Mouse (Mus musculus) megakaryocyte, embryonic 14.5 days (primary cell): Measurements from ENCODE around the gene Umps. TPM values are rescaled to one million over a fixed set of nuclear protein-coding genes. Genes with fewer than 3 reads are reported as not detected.

Source experiments
- H3K27me3 ChIP-seq: replicated peaks from 2 replicates; pipeline ENCODE3; 2012; ENCODE audit warnings: inconsistent platforms
- H3K36me3 ChIP-seq: replicated peaks from 2 replicates; pipeline ENCODE3; 2012; ENCODE audit warnings: low read length, inconsistent platforms, mixed read lengths
- H3K4me1 ChIP-seq: 2 replicates; pipeline ENCODE4 v1.6.1; 2012; ENCODE audit warnings: inconsistent platforms
- H3K4me3 ChIP-seq: replicated peaks from 2 replicates; pipeline ENCODE3; 2012; ENCODE audit warnings: moderate library complexity, mild to moderate bottlenecking, inconsistent platforms
- H3K9me3 ChIP-seq: 2 replicates; pipeline ENCODE4 v1.6.1; 2012; ENCODE audit warnings: inconsistent platforms
- FLI1 ChIP-seq: IDR thresholded peaks from 2 replicates; pipeline ENCODE4 v1.6.1; 2012; ENCODE audit warnings: low read length, inconsistent platforms, mixed read lengths
- GATA1 ChIP-seq: IDR thresholded peaks from 3 replicates; pipeline ENCODE4 v1.6.1; 2012; ENCODE audit warnings: mixed read lengths, low read length, inconsistent platforms, borderline replicate concordance
- polyA plus RNA-seq: library from polyadenylated mRNA; stranded (reverse); fragments of >175 nt; gene quantifications from 2 replicates; pipeline ENCODE4 v1.2.3, GENCODE M21; 2012; ENCODE audit warnings: low replicate concordance; ENCODE audit not compliant: insufficient read depth

The Umps gene
- polyA plus RNA-seq, 1 experiment: 6.5 TPM

- Histone ChIP-seq H3K4me3 (no peak overlapping the region), H3K9me3 (no peaks in the 10 kb centered on the region), H3K36me3 (no peaks in the 10 kb centered on the region), H3K4me1 (peaks cover 52% of the 10 kb centered on the region), H3K27me3 (peaks cover 23% of the 10 kb centered on the region)
- TF ChIP-seq GATA1 (no peak), FLI1 (no peak)
These were observed 28.7 kb upstream of the Umps start for GRCm38 (mm10) chr16:33995496-33995895.

- Histone ChIP-seq H3K27me3 (peaks cover 26% of the 10 kb centered on the region), H3K9me3 (no peaks in the 10 kb centered on the region), H3K4me3 (no peak overlapping the region), H3K36me3 (no peaks in the 10 kb centered on the region), H3K4me1 (peaks cover 44% of the 10 kb centered on the region)
- TF ChIP-seq FLI1 (no peak), GATA1 (no peak)
These were observed 27.5 kb upstream of the Umps start for GRCm38 (mm10) chr16:33994321-33994720.

- no peak overlapping the region for H3K4me3 ChIP-seq
- H3K4me1 ChIP-seq: peaks cover 29% of the 10 kb centered on the region
- H3K9me3 ChIP-seq: no peaks in the 10 kb centered on the region
- TF ChIP-seq GATA1: no peak
- no peak for TF ChIP-seq FLI1
- H3K36me3 ChIP-seq: no peaks in the 10 kb centered on the region
- peaks cover 35% of the 10 kb centered on the region for H3K27me3 ChIP-seq
These were observed 23.9 kb upstream of the Umps start for GRCm38 (mm10) chr16:33990712-33991111.

DNA sequence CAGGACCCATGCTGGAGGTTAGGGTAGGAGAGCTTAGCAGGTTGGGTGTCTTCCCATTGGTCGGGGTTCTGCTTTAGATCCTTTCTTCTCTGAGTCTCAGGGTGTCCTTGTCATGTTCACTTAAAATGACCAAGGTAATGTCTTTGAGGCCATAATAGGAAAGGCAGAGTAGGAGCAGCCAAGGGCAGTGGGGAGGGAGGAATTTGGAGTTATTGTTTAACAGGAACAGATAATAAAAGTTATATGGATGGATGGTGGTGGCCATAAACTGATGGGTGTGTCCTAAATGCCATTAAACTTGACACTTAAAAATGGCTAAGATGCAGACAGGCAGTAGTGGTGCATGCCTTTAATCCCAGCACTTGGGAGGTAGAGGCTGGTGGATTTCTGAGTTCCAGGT lies 22.3 kb upstream of the Umps start:
- no peak for TF ChIP-seq FLI1
- no peak for TF ChIP-seq GATA1
- Histone ChIP-seq H3K27me3 (peaks cover 28% of the 10 kb centered on the region), H3K4me3 (no peak overlapping the region), H3K9me3 (no peaks in the 10 kb centered on the region), H3K4me1 (peaks cover 27% of the 10 kb centered on the region), H3K36me3 (no peaks in the 10 kb centered on the region)

DNA sequence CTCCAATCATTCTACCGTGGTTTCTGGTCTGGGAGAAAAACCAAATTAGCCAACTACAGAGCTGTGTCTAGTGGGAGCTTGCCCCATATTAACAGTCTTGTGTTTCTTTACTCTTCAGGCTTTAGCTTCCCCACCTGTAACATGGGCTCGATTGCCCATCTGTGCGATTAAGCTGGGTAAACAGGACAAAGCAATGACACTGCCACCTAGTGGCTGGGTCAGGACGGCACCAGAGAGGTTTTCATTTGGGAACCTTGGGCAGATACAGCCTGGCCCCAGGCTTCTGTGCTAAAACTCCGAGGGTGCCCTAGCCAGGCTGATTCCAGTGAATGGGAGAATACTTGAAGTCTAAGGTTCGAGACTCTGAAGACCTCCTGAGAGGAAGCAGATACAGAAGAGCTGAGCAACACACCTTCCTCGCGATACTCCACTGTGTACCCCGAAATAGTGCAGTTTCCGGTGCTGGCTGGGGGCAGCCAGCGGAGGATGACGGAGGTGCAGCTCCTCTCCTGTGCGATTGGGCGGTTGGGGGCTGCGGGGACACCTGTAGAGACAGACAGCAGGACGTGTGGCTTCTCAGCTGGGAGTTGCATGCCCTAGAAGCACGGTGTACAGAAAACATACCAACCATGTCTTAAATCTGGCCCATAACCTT lies 21.6 kb upstream of the Umps start:
- Histone ChIP-seq H3K4me3 (peak overlapping the region; percentile 65), H3K4me1 (peaks cover 26% of the 10 kb centered on the region), H3K27me3 (peaks cover 31% of the 10 kb centered on the region), H3K36me3 (no peaks in the 10 kb centered on the region), H3K9me3 (no peaks in the 10 kb centered on the region)
- TF ChIP-seq GATA1: no peak

- Histone ChIP-seq H3K4me3 (no peak overlapping the region), H3K4me1 (peaks cover 26% of the 10 kb centered on the region), H3K36me3 (no peaks in the 10 kb centered on the region), H3K9me3 (no peaks in the 10 kb centered on the region), H3K27me3 (peaks cover 34% of the 10 kb centered on the region)
- TF ChIP-seq GATA1 (no peak), FLI1 (no peak)
These were observed 20.2 kb upstream of the Umps start for GRCm38 (mm10) chr16:33986993-33987392.

DNA sequence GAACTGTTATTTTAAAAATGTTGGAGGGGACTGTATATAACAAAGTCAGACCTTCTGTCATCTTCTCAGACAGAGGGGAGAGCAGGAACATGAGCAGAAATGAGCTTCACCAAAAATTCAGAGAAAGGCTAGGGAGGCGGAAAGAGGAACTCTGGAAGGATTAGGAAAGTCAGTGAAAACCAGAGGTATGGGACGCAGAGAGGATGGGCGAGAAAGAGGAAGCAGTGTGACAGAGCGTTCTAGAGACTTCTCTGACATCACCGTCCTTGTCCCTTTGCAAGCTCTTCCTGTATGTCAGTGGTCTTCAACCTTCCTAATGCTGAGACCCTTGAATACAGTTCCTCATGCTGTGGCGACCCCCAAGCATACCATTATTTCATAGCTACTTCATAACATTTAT lies 18.5 kb upstream of the Umps start:
- Histone ChIP-seq H3K4me1 (peaks cover 21% of the 10 kb centered on the region), H3K36me3 (no peaks in the 10 kb centered on the region), H3K27me3 (peaks cover 31% of the 10 kb centered on the region), H3K9me3 (no peaks in the 10 kb centered on the region), H3K4me3 (no peak overlapping the region)
- TF ChIP-seq GATA1 (no peak), FLI1 (no peak)

DNA sequence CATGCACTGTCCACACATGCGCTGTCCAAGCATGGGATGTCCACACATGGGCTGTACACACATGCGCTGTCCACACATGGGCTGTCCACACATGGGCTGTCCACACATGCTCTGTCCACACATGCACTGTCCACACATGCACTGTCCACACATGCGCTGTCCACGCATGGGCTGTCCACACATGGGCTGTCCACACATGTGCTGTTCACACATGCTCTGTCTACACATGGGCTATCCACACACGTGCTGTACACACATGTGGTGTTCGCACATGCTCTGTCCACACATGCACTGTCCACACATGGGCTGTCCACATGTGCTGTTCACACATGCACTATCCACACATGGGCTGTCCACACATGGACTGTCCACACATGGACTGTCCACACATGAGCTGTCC lies 16.9 kb upstream of the Umps start:
- H3K27me3 ChIP-seq: peaks cover 31% of the 10 kb centered on the region
- peaks cover 21% of the 10 kb centered on the region for H3K4me1 ChIP-seq
- H3K36me3 ChIP-seq: no peaks in the 10 kb centered on the region
- peaks cover 3% of the 10 kb centered on the region; the same call in 1 of the 2 replicates for H3K9me3 ChIP-seq
- H3K4me3 ChIP-seq: peak overlapping the region; percentile 40
- no peak for TF ChIP-seq GATA1
- TF ChIP-seq FLI1: no peak

DNA sequence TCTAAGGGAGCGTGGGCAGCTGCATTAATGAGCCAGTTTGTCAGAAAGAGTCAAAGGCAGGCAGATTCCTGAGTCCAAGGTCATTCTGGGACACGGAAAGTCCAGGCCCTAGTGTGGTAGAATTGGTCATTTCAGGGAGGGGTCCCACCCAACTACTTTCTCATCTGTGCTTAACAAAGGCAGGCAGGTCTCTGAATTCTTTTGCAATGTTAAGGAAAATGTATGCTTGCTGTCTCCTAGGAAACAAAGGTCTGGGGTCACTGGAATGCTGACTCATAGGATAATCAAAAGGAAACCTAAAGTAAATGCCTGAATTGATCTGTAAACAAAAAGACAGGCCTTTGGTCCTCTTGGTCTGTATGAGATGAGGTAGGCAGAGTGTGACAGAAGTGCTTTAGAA lies 13.0 kb upstream of the Umps start:
- Histone ChIP-seq H3K9me3 (peaks cover 14% of the 10 kb centered on the region), H3K4me3 (no peak overlapping the region), H3K4me1 (peaks cover 7% of the 10 kb centered on the region; the same call in 1 of the 2 replicates), H3K27me3 (peaks cover 31% of the 10 kb centered on the region), H3K36me3 (peaks cover 5% of the 10 kb centered on the region)
- TF ChIP-seq GATA1: no peak
- no peak for TF ChIP-seq FLI1

DNA sequence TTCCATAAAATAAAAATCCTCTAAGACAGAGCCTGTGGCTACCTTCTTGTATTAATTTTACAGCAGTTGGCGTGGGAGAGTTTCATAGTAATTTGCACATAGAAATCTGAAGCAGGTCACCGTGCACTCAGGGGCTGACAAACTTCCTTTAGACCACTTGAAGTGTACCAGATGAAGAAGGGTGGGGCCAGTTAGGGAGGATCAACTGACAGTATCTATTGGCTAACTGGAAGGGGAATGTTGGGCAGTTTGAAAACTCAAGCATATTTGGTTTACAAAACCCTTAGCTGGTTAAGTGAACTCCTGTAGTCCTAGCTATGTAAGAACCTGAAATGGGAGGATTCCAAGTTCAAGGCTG lies 424 bp upstream of the Umps start:
- H3K9me3 ChIP-seq: no peaks in the 10 kb centered on the region
- no peak for TF ChIP-seq FLI1
- no peak for TF ChIP-seq GATA1
- H3K4me1 ChIP-seq: peaks cover 27% of the 10 kb centered on the region
- H3K36me3 ChIP-seq: peaks cover 15% of the 10 kb centered on the region
- peak overlapping the region; percentile 98 for H3K4me3 ChIP-seq
- H3K27me3 ChIP-seq: peaks cover 2% of the 10 kb centered on the region
